8 mouse cellular contexts compared by ENCODE assay signal in the genomic region with DNA sequence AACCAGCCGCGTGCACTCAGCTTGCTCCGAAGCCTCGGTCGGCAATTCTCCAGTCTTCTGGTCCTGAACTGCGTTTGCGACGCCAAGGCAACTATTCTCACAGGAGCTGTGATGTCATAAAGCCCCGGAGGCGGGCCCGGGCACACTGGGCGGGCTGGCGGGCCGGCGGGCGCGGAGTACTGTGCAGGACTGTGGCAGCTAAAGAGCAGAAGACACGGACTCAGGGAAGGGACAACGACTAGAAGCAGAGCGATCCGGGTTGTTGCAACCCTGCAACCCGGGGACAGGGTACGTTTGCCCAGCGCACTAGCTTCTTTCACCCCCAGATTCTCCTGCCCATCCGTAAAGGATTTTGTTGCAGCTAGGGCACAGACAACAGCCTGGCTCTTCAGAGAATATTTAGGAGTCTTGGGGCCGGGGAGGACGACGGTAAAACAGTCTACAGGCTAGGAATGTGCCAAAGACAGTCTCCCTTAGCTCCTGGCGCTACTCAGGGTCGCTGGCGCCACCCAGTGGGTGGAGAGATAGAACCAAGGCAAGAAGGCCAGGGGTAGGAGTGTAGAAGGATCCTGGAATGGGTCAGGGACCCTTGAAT. TPM values are rescaled to one million over a fixed set of nuclear protein-coding genes. Genes with fewer than 3 reads are reported as not detected.
A peak's percentile ranks its signal among the peaks of the same experiment; 100 is the strongest.
DNase-seq lines count a peak whose midpoint lies in the region; ATAC-seq and TF ChIP-seq lines count a peak whose summit lies in the region.

A gene (minus strand): TSS at position 418 of the 595 bp plus-strand sequence.

- peak within 1 kb of the TSS; percentile 53 for H3K9ac ChIP-seq in hindbrain, postnatal 0 days (replicated peaks; ENCODE audit: low read length)

- WGBS in hindbrain, postnatal 0 days, result under 1% methylated on average over 31 of the region's 31 CpGs

- peak; percentile 91 for ATAC-seq in hindbrain, postnatal 0 days
- no peak for ATAC-seq in erythroid progenitor cell, adult 5-6 weeks (replicated peaks; ENCODE audit: low FRiP score, poor library complexity, severe bottlenecking)

- TF ChIP-seq POLR2A in cortical plate, adult 2 months (IDR thresholded peaks at IDR 0.05; ENCODE audit: extremely low read depth, insufficient read depth, low read length), result 0 out of 2 replicates have a peak, but pooled peaks have one; percentile 40

- peak; percentile 74 for DNase-seq in adrenal gland, adult 8-10 months
- peak; percentile 78 for DNase-seq in gastrocnemius, postnatal 10 days
- peak; percentile 81 for DNase-seq in hindbrain, postnatal 0 days (ENCODE audit: low spot score)
- DNase-seq in left cerebral cortex, adult 18-20 months (ENCODE audit: low spot score in 2 of 2), result peak; percentile 68 to 76
- peak; percentile 84 for DNase-seq in lung, postnatal 36 days
- DNase-seq in right cerebral cortex, adult 2 months (ENCODE audit: low spot score in 2 of 2), result peak; percentile 70 to 76

- no peaks in the 10 kb centered on the region for H3K9me3 ChIP-seq in hindbrain, postnatal 0 days (ENCODE audit: low read length)

- H3K27me3 ChIP-seq in hindbrain, postnatal 0 days (ENCODE audit: insufficient read depth, low read length), result no peaks in the 10 kb centered on the region

- H3K4me2 ChIP-seq in hindbrain, postnatal 0 days (ENCODE audit: low read depth, low read length), result peak within 1 kb of the TSS; percentile 82

- H3K36me3 ChIP-seq in hindbrain, postnatal 0 days (ENCODE audit: insufficient read depth, low read length), result no peaks in the 10 kb centered on the region

- H3K27ac ChIP-seq in cortical plate, adult 2 months (ENCODE audit: insufficient read depth, low read length), result peak within 1 kb of the TSS; percentile 48
- H3K27ac ChIP-seq in hindbrain, postnatal 0 days, result peak within 1 kb of the TSS; percentile 81

- peaks cover 5% of the 10 kb centered on the region; the same call in 1 of the 2 replicates for H3K4me1 ChIP-seq in cortical plate, adult 2 months (ENCODE audit: control insufficient read depth, insufficient read depth, low read length)
- 0 out of 2 replicates have a peak, but pooled peaks cover 4% of the 10 kb centered on the region for H3K4me1 ChIP-seq in hindbrain, postnatal 0 days (ENCODE audit: insufficient read depth, low read length)

- H3K4me3 ChIP-seq in cortical plate, adult 2 months (ENCODE audit: insufficient read depth, low read length), result peak within 1 kb of the TSS; percentile 50
- H3K4me3 ChIP-seq in hindbrain, postnatal 0 days (ENCODE audit: low read length), result peak within 1 kb of the TSS; percentile 36

- TF ChIP-seq CTCF in cortical plate, adult 2 months (IDR thresholded peaks at IDR 0.05; ENCODE audit: extremely low read depth, insufficient read depth, low read length), result peak; percentile 61
- peak; percentile 81 for TF ChIP-seq CTCF in hindbrain, postnatal 0 days (IDR thresholded peaks at IDR 0.05; ENCODE audit: low read depth)

RNA-seq across cellular contexts. Expression of the gene that starts here (rescaled TPM):
- total RNA-seq in adrenal gland, adult 8-10 months (2022), result 1 to 10 TPM in 1 of 4 experiments, under 1 TPM in 2, not detected in 1; 0.23 to 2.5 (median 0.30) TPM
- 8.9 and 9.5 TPM in 2 replicates for polyA plus RNA-seq in cortical plate, adult 2 months (2012; rRNA removed)
- total RNA-seq in gastrocnemius, postnatal 10 days (2021), result under 1 TPM; 0.34 to 0.47 TPM
- 4.2 and 29.4 TPM in 2 replicates for total RNA-seq in hindbrain, postnatal 0 days (2014; rRNA removed)
- polyA plus RNA-seq in hindbrain, postnatal 0 days (2015; fragmentation: Nextera tagmentation; extraction: Ambion mirVana), result 8.2 and 9.9 TPM in 2 replicates
- total RNA-seq in left cerebral cortex, adult 18-20 months (2021), result 1 to 10 TPM; 4.9 to 5.3 TPM
- total RNA-seq in erythroid progenitor cell, adult 5-6 weeks (2015; ENCODE audit: low replicate concordance), result not detected in 2 replicates
- total RNA-seq in erythroid progenitor cell, adult 5-6 weeks (2017; ENCODE audit: low replicate concordance), result not detected in 2 replicates

Comparison
In these comparisons a context has a peak if more than half of its experiments do, and no peak if none do; other contexts are left out.
1. Peak in DNase-seq in gastrocnemius, postnatal 10 days; RNA of the gene not detected or under 1 TPM.